Comparison of ENCODE assay signal across 19 mouse cellular contexts in genomic region chr19:30145106-30145505, GRCm38 (mm10). TPM values are rescaled to one million over a fixed set of nuclear protein-coding genes. Genes with fewer than 3 reads are reported as not detected.
DNase-seq lines count a peak whose midpoint lies in the region; ATAC-seq and TF ChIP-seq lines count a peak whose summit lies in the region.
"Had no signal": no experiment of that assay in that cellular context is flagged by ENCODE, and none has a peak within 500 bp of the region (broad histone marks: within the 10 kb centered on the region; RNA-seq: fewer than 3 reads in every experiment).

No protein-coding gene starts in this region.

- peaks cover 23% of the 10 kb centered on the region for H3K4me1 ChIP-seq in liver, adult 2 months (ENCODE audit: control insufficient read depth, insufficient read depth, low read length)
- H3K4me1 ChIP-seq in liver, embryonic 14.5 days (replicated peaks; ENCODE audit: control insufficient read depth in 2 of 2, insufficient read depth in 2 of 2, low read length in 1 of 2), result peaks cover 0 to 4% of the 10 kb centered on the region in 2 experiments; a peak in 1 of 4 replicates
- H3K4me1 ChIP-seq in thymus, adult 2 months (replicated peaks; ENCODE audit: control insufficient read depth, insufficient read depth, low read length), result no peaks in the 10 kb centered on the region
- H3K4me1 ChIP-seq in neural tube, embryonic 15.5 days, result no peaks in the 10 kb centered on the region
- H3K4me1 ChIP-seq: embryonic facial prominence, embryonic 13.5 days; forebrain, embryonic 12.5 days; hindbrain, embryonic 15.5 days had no signal

- TF ChIP-seq CTCF in liver, adult 2 months (IDR thresholded peaks at IDR 0.05; ENCODE audit: low read depth, low read length), result no peak
- no peak for TF ChIP-seq CTCF in liver, embryonic 14.5 days (IDR thresholded peaks at IDR 0.05; ENCODE audit: low read depth)
- no peak for TF ChIP-seq CTCF in thymus, adult 2 months (IDR thresholded peaks at IDR 0.05; ENCODE audit: borderline replicate concordance, control insufficient read depth, extremely low read depth, insufficient read depth, low read length, poor library complexity)

- ATAC-seq in liver, embryonic 14.5 days (ENCODE audit: insufficient read depth), result peak; percentile 56; the same call in 1 of the 2 replicates
- ATAC-seq in neural tube, embryonic 15.5 days (ENCODE audit: low FRiP score), result no peak
- ATAC-seq: forebrain, embryonic 16.5 days had no signal

- TF ChIP-seq POLR2A in liver, adult 2 months (IDR thresholded peaks at IDR 0.05; ENCODE audit: extremely low read depth, insufficient read depth, low read length), result no peak
- TF ChIP-seq POLR2A in thymus, adult 2 months (IDR thresholded peaks at IDR 0.05; ENCODE audit: control insufficient read depth, extremely low read depth, insufficient read depth, low read length, poor library complexity), result no peak

- peaks cover 15% of the 10 kb centered on the region; the same call in 1 of the 2 replicates for H3K36me3 ChIP-seq in liver, adult 2 months (ENCODE audit: control insufficient read depth, insufficient read depth, low read length)
- H3K36me3 ChIP-seq in liver, embryonic 14.5 days (replicated peaks; ENCODE audit: control insufficient read depth, insufficient read depth, low read depth), result no peaks in the 10 kb centered on the region
- no peaks in the 10 kb centered on the region for H3K36me3 ChIP-seq in thymus, adult 2 months (ENCODE audit: control insufficient read depth, insufficient read depth, low read length)
- no peaks in the 10 kb centered on the region for H3K36me3 ChIP-seq in neural tube, embryonic 15.5 days
- H3K36me3 ChIP-seq: embryonic facial prominence, embryonic 13.5 days; G1E; heart, embryonic 13.5 days; hindbrain, embryonic 15.5 days had no signal

- no peak for TF ChIP-seq EP300 in liver, embryonic 14.5 days (IDR thresholded peaks at IDR 0.05; ENCODE audit: low read depth)

- H3K4me3 ChIP-seq in liver, adult 2 months (ENCODE audit: insufficient read depth, low read depth, low read length), result no peak overlapping the region
- no peak overlapping the region for H3K4me3 ChIP-seq in liver, embryonic 14.5 days (ENCODE audit: insufficient read depth in 1 of 2, low read depth in 2 of 2, low read length in 2 of 2)
- no peak overlapping the region for H3K4me3 ChIP-seq in thymus, adult 2 months (ENCODE audit: control insufficient read depth, insufficient read depth, low read length)
- no peak overlapping the region for H3K4me3 ChIP-seq in neural tube, embryonic 15.5 days (replicated peaks)
- H3K4me3 ChIP-seq: embryonic facial prominence, embryonic 13.5 days; forebrain, embryonic 12.5 days; heart, embryonic 13.5 days; hindbrain, embryonic 15.5 days had no signal

- 31% methylated on average over 4 of the region's 4 CpGs for WGBS in liver, adult 2 months
- 61% methylated on average over 4 of the region's 4 CpGs for WGBS in liver, embryonic 14.5 days (ENCODE audit: insufficient replicate concordance)
- 91% methylated on average over 4 of the region's 4 CpGs for WGBS in thymus, adult 2 months
- WGBS in neural tube, embryonic 15.5 days, result 93% methylated on average over 4 of the region's 4 CpGs

- no peak overlapping the region; the same call in 1 of the 2 replicates for H3K27ac ChIP-seq in liver, adult 2 months (replicated peaks; ENCODE audit: insufficient read depth, low read depth, low read length)
- no peak overlapping the region for H3K27ac ChIP-seq in liver, embryonic 14.5 days
- no peak overlapping the region for H3K27ac ChIP-seq in thymus, adult 2 months (ENCODE audit: control insufficient read depth, insufficient read depth, low read length)
- no peak overlapping the region for H3K27ac ChIP-seq in neural tube, embryonic 15.5 days (replicated peaks)
- H3K27ac ChIP-seq: embryonic facial prominence, embryonic 13.5 days; forebrain, embryonic 12.5 days; heart, embryonic 13.5 days; hindbrain, embryonic 15.5 days had no signal

- no peaks in the 10 kb centered on the region for H3K79me2 ChIP-seq in liver, adult 2 months (ENCODE audit: control insufficient read depth, insufficient read depth, low read length)

- H3K9ac ChIP-seq in liver, adult 2 months (ENCODE audit: low read depth, low read length), result no peak overlapping the region
- H3K9ac ChIP-seq in liver, embryonic 14.5 days (replicated peaks), result no peak overlapping the region
- H3K9ac ChIP-seq in neural tube, embryonic 15.5 days (replicated peaks), result no peak overlapping the region
- H3K9ac ChIP-seq: embryonic facial prominence, embryonic 13.5 days; forebrain, embryonic 12.5 days; heart, embryonic 13.5 days; hindbrain, embryonic 15.5 days had no signal

- H3K27me3 ChIP-seq in liver, adult 2 months (ENCODE audit: control insufficient read depth, insufficient read depth, low read length), result no peaks in the 10 kb centered on the region
- no peaks in the 10 kb centered on the region for H3K27me3 ChIP-seq in liver, embryonic 14.5 days (ENCODE audit: control insufficient read depth, insufficient read depth, low read length)
- H3K27me3 ChIP-seq in thymus, adult 2 months (ENCODE audit: control insufficient read depth, insufficient read depth, low read length), result no peaks in the 10 kb centered on the region
- H3K27me3 ChIP-seq in neural tube, embryonic 15.5 days (replicated peaks), result no peaks in the 10 kb centered on the region
- H3K27me3 ChIP-seq: embryonic facial prominence, embryonic 13.5 days; forebrain, embryonic 12.5 days; heart, embryonic 13.5 days; hindbrain, embryonic 15.5 days had no signal

- no peak overlapping the region for H3K4me2 ChIP-seq in liver, embryonic 14.5 days (ENCODE audit: low read depth)
- no peak overlapping the region for H3K4me2 ChIP-seq in neural tube, embryonic 15.5 days
- H3K4me2 ChIP-seq: embryonic facial prominence, embryonic 13.5 days; forebrain, embryonic 12.5 days; heart, embryonic 13.5 days; hindbrain, embryonic 15.5 days had no signal

- peak; percentile 6 for DNase-seq in ES-CJ7 (ENCODE audit: low read depth, low spot score)
- DNase-seq in liver, adult 2 months (ENCODE audit: extremely low read depth, low read depth, low spot score), result peak; percentile 97
- DNase-seq in liver, embryonic 14.5 days (ENCODE audit: low read depth in 3 of 3, low spot score in 3 of 3), result peak in 2 of 3 experiments; percentile 19 to 22
- peak; percentile 45 for DNase-seq in yolk sac, embryonic 10.5 days (ENCODE audit: low spot score)
- DNase-seq in thymus, adult 2 months, result no peak
- no peak for DNase-seq in kidney, postnatal 25 days
- DNase-seq: adrenal gland, postnatal 14 days; cerebellum, adult 18-20 months; cerebellum, adult 9-11 months; cerebellum, postnatal 36 days; gastrocnemius, postnatal 14 days; heart, postnatal 36 days had no signal

- H3K9me3 ChIP-seq in liver, embryonic 14.5 days (ENCODE audit: control insufficient read depth, low read length), result no peaks in the 10 kb centered on the region
- no peaks in the 10 kb centered on the region for H3K9me3 ChIP-seq in neural tube, embryonic 15.5 days (replicated peaks)
- H3K9me3 ChIP-seq: embryonic facial prominence, embryonic 13.5 days; forebrain, embryonic 12.5 days; G1E; heart, embryonic 13.5 days; hindbrain, embryonic 15.5 days had no signal

RNA-seq across cellular contexts. Expression of gene Gldc, which starts 30.1 kb away (rescaled TPM):
- 64.2 and 98.4 TPM in 2 replicates for total RNA-seq in liver, adult 2 months (2014; rRNA removed)
- 94.1 and 134 TPM in 2 replicates for polyA plus RNA-seq in liver, adult 2 months (2012; rRNA removed)
- polyA plus RNA-seq in liver, embryonic 14.5 days (2012; rRNA removed), result 19.2 and 24.6 TPM in 2 replicates
- polyA plus RNA-seq in liver, embryonic 14.5 days (2014; fragmentation: Nextera tagmentation; extraction: Ambion mirVana), result 15.7 and 20.8 TPM in 2 replicates
- 0.13 and 0.31 TPM in 2 replicates for polyA plus RNA-seq in thymus, adult 2 months (2012; rRNA removed)
- 5.0 and 5.2 TPM in 2 replicates for polyA plus RNA-seq in neural tube, embryonic 15.5 days (2015; fragmentation: Nextera tagmentation; extraction: Ambion mirVana)
- polyA plus RNA-seq: G1E had no signal

Comparison
In these comparisons a context has a peak if more than half of its experiments do, and no peak if none do; other contexts are left out.
1. DNase-seq: peak in ES-CJ7 (single experiment), liver, adult 2 months (single experiment), liver, embryonic 14.5 days (2 of 3) and yolk sac, embryonic 10.5 days (single experiment); none in thymus, adult 2 months (single experiment) and kidney, postnatal 25 days (0 of 2).